Mouse (Mus musculus) left cerebral cortex, adult 8-10 months (tissue): ENCODE results near the gene Tstd2. TPM values are rescaled to one million over a fixed set of nuclear protein-coding genes. Genes with fewer than 3 reads are reported as not detected.

ENCODE experiments used
- DNase-seq, 2 experiments: peaks; one replicate each; pipeline ENCODE4 v3.0.0; 2022; ENCODE audit warnings: low spot score in 2 of 2
- total RNA-seq, 4 experiments: library from RNA; stranded (reverse); gene quantifications; 2 replicates each; pipeline ENCODE4 v1.2.4; 2022

The Tstd2 gene
- total RNA-seq, 4 experiments from 2014 or later, result 13.9 to 20.6 (median 18.8) TPM

GRCm38 (mm10) chr4:46084416-46085172 lies 53.9 kb downstream of the Tstd2 start:
- DNase-seq, result no peak

- DNase-seq, result no peak
These were observed 55.9 kb downstream of the Tstd2 start for GRCm38 (mm10) chr4:46082555-46082954.

GRCm38 (mm10) chr4:46080261-46080660 lies 58.2 kb downstream of the Tstd2 start:
- no peak for DNase-seq

GRCm38 (mm10) chr4:46076892-46077291 lies 61.6 kb downstream of the Tstd2 start:
- DNase-seq, result no peak

GRCm38 (mm10) chr4:46075664-46076063 lies 62.8 kb downstream of the Tstd2 start:
- DNase-seq, result no peak

- peak in 1 of 2 experiments; percentile 62 for DNase-seq
These were observed 64.8 kb downstream of the Tstd2 start for GRCm38 (mm10) chr4:46073736-46074135.

- DNase-seq, result no peak
These were observed 65.9 kb downstream of the Tstd2 start for GRCm38 (mm10) chr4:46072631-46073030.

GRCm38 (mm10) chr4:46069851-46070482 lies 68.5 kb downstream of the Tstd2 start:
- no peak for DNase-seq

GRCm38 (mm10) chr4:46068573-46068972 lies 69.9 kb downstream of the Tstd2 start:
- peak in 1 of 2 experiments; percentile 65 for DNase-seq

GRCm38 (mm10) chr4:46068060-46068459 lies 70.4 kb downstream of the Tstd2 start:
- DNase-seq, result no peak

GRCm38 (mm10) chr4:46065695-46066340 lies 72.7 kb downstream of the Tstd2 start:
- no peak for DNase-seq

GRCm38 (mm10) chr4:46064961-46065360 lies 73.5 kb downstream of the Tstd2 start:
- no peak for DNase-seq

Other genes starting within 250 kb of the Tstd2 start
- under 1 TPM; 0.21 to 0.44 (median 0.36) TPM for gene Ccdc180, start 248.4 kb downstream of the Tstd2 start, total RNA-seq
- gene Tdrd7, start 173.4 kb downstream of the Tstd2 start, total RNA-seq, result 10 to 100 TPM; 29.8 to 38.7 (median 33.5) TPM
- 10 to 100 TPM; 51.9 to 57.0 (median 53.7) TPM for gene Tmod1, start 99.8 kb downstream of the Tstd2 start, total RNA-seq
- 10 to 100 TPM; 41.2 to 45.9 (median 45.1) TPM for gene Ncbp1, start 81 bp downstream of the Tstd2 start, total RNA-seq
- 10 to 100 TPM; 12.8 to 15.7 (median 14.2) TPM for gene Xpa, start 57.6 kb upstream of the Tstd2 start, total RNA-seq
- not detected for gene Foxe1, start 204.9 kb upstream of the Tstd2 start, total RNA-seq